Mouse (Mus musculus) liver, adult 2 months (tissue): ENCODE data around the gene Gm21972.

ENCODE experiments used
- CTCF ChIP-seq: fragments of 200-500 bp; IDR thresholded peaks from 2 replicates; pipeline ENCODE4 v1.5.1; 2011; ENCODE audit warnings: low read depth, low read length, control low read depth
- POLR2A ChIP-seq: fragments of 200-500 bp; IDR thresholded peaks from 2 replicates; pipeline ENCODE4 v1.6.1; 2011; ENCODE audit warnings: low read length, control low read depth; ENCODE audit not compliant: insufficient read depth; ENCODE audit errors: extremely low read depth

GRCm38 (mm10) chr1:86146293-86146692 lies 12.9 kb downstream of the Gm21972 start:
- TF ChIP-seq CTCF (no peak), POLR2A (no peak)
